Mouse (Mus musculus) inflammation-experienced regulatory T-cells, adult 6 months (primary cell): Measurements from ENCODE around the gene BC029722. TPM values are rescaled to one million over a fixed set of nuclear protein-coding genes. Genes with fewer than 3 reads are reported as not detected.

Source experiments
- ATAC-seq: one replicate; pipeline ENCODE4 v1.8.0; 2017
- polyA plus RNA-seq, 3 experiments: library from polyadenylated mRNA; unstranded; fragments of 100-300 nt; shearing (Covaris generic); gene quantifications; one replicate each; pipeline ENCODE4 v1.2.1; 2017

BC029722 gene
- polyA plus RNA-seq, 3 experiments from 2014 or later, result 12.6 to 16.8 (median 15.9) TPM

DNA sequence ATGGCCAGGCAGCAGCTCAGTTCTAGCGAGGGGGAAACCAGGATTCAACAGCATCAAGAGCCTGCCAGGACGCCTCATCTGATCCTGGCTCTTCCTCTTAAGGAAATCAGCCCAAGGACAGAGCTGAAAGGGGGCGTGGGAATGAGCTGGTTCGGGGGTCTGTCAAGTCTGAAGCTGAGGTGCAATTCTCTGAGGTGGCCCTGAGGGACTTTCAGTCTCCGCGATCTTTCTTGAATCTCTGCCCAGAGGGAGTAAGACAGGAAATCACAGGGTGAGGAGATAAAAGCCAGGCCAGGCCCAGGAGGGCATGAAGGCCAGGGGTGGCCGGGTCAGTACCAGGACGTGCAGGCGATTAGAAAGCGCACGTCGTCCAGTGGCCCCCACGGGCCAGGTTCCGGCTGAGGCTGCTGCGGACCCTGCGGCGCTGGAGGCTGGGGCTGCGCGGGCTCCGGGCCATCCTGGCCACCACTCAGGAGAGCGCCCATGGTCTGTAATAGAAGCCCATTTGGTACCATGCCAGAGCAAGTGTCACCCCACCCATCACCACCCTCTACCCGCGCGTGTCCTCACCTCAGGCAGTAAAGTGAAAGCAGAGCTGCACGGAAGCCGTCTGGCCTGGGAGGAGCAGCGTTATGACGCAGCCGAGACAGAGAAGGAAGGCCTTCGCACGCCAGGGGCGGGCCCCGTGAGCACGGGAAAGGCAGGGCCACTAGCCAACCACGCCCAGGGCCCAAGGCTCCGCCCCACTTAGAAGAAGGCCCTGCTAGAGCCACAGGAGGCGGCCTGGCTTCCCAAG is 432 bp downstream of the BC029722 start:
- ATAC-seq, result peak; percentile 98

DNA sequence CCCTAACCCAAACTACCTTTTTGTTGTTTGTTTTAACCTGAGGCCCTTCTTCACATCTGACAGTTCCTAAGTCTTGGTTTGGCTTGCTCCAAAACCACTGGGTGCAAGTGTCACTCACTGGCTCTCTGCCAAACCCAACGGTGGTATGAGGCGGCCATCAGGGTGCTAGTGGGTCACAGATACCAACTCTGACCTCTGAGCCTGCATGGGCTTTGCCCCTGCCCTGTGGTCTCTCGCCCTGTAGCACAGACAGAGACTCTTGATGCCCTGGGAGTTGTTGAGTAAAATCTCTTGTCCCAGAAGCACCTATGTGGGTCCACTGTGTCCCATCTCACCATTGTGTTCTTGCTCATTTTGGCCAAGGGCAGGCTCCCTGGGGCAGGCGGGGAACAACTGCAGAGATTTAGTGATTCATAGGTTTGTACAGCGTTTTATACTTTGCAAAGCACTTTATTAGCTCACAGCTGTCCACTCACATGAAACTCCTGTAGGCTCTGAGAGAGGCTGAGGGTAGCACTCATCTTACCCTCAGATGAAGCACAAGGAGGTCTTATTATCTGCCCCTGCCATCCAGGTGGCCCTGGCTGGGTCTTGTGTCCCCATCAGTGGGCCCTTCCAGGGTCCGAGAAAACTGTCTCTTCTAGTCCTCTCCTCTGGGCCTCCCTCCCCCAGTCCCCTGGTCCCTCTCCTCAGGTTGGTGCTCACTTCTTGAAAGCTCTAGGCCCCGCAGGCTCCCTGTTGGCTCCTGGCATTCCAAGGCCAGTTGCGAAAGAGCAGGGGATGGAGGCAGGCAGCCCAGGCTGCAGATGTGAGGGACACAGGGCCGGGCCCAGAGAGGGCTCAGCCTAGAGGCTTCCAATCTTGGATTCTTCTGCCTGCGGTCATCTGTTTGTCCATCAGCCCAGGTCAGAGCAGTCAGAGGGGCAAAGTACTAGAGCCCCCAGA is 1.7 kb downstream of the BC029722 start:
- ATAC-seq, result no peak

DNA sequence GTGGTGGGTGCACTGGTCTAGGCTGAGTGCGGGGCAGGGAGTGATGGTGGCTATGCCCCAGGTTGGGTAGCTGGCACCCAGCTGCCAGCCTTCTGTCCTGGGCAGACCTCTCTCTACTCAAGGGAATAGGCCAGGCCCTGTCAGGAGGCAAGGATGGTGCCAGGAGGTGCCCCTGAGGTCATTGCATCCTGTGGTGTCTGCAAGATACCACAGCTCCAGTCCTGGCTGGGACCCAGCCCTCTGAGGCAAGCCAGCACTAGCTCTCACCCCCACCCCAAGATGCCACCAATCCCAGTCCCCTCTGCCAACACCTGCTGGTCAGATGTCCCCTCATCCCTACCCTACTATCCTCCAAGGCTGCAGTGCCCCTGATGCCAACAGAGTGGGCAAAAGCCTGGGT is 3.0 kb downstream of the BC029722 start:
- ATAC-seq, result no peak

DNA sequence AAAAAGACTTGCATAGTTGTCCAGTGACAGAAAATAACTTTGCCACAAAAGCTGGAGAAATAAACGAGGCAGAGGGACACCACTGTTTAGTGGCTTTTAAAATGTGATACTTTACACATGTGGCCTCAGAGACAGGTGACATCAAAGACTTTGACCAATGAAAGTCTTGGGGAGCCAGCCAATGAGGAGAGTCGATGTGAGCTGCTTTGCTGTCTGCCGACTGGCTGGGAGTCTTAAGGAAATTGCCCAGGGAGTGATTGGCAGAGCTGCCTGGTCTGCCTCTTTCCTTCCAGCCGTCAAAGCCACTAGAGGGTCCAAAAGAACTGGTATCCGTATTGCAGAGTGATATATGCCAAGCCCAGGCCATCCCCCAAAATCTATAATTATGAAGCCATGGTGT is 4.4 kb downstream of the BC029722 start:
- ATAC-seq, result no peak

DNA sequence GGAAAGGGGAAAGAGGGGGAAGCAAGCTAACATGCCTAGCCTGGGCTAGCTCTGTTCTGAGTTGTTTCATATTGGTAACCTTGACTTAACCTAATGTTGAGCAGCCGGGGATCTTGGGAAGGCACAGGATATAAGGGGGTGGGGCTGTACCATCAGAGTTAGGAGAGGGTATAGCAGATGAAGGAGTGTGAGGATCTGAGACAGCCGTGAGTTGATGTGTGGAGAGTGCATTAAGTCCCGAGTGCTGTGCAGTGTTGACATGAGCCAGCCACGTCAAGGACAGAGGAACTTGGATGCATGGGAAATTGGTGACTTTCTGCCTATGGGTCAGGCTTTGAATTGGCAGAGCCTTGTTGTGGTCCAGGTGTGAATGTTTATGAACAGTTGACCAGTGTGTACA is 6.6 kb downstream of the BC029722 start:
- ATAC-seq, result no peak

DNA sequence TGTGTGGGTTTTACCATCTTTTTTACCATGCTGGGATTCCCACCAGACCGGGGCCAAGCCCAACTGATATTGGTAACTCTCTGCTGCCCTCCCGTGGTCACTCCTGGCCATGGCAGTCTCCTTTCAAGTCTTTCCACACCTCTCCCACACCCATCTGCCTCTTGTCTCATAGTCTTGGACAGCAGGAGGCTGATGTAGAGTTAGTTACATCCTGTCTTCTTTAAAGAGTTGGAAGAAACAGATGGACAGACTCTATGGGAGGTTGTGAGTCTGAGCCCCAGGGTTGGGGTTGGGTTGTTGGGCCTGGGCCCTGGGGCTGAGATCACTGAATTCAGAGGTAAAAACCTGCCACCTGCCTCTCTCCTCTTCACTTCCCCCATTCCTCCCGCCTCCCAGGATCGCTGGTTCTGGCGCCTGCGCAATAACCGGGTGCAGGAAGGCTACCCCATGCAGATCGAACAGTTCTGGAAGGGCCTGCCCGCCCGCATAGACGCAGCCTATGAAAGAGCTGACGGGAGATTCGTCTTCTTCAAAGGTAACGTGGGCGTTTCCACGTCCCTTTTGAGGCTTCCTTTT is 7.3 kb downstream of the BC029722 start:
- ATAC-seq, result peak; percentile 77

DNA sequence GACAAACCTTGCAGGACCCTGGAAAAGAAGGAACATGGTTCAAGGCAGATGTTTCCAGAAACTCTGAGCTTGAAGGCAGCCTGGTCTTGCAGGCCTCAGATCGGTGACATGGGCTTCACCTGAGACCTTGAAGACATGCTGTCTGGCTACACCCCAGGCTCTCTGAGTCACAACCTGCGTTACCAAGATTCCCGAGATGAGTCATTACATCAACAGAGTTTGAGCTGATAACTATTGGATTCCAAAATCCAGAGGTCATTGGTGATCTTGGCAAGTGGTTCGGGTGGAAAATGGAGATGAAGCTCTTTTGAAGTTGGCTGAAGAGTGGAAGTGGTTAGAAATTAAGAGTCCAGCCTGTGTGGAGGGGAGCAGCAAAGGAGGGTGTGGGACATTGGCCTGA is 9.6 kb downstream of the BC029722 start:
- no peak for ATAC-seq

DNA sequence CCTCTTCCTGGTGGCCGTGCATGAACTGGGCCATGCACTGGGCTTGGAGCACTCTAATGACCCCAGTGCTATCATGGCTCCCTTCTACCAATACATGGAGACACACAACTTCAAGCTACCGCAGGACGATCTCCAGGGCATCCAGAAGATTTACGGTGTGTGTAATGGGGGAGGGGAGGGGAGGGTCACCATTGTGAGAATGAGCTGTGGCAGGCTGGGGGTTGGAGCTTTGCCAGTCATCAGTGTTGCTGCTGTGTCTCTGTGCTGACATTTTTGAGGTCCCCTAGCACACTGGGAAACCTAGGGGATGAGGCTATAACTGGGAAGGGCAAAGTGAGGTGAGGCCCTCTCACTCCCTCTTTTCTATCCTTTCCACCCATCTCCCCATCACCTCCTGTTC is 11.8 kb downstream of the BC029722 start:
- ATAC-seq, result no peak

DNA sequence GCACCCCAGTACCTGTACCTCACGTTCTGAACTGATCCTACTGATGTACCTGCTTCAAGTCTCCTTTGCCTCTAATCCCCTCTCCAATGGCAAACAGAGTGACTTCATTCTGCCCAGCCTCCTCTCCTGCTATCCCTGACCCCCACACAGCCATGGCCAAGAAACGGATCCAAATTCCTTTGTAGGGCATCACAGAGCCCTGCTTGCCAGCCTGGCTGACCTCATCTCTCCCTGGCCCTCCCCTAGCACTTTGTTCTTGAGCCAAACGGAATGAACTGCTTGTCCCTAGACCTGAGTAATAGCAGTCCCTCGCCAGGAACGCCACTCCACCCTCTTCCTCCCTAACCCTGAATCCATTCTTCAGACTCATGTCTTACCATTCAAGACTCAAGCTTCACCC is 12.7 kb downstream of the BC029722 start:
- ATAC-seq, result no peak

DNA sequence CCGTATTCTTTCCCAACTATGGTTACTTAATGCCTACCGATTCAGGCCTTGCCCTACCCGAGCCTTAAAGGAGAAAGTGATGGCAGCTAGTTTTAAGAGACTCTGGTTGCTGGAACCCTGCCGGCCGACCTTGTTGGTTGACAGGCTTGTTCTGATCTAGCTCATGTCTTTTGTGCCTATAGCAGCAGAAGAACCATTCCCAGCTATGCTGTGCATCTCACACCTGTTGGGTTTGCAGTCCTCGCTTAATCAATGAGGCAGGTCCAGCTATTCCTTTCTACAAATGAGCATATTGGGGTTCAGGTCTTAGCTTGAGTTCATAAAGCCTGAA is 13.3 kb downstream of the BC029722 start:
- no peak for ATAC-seq

DNA sequence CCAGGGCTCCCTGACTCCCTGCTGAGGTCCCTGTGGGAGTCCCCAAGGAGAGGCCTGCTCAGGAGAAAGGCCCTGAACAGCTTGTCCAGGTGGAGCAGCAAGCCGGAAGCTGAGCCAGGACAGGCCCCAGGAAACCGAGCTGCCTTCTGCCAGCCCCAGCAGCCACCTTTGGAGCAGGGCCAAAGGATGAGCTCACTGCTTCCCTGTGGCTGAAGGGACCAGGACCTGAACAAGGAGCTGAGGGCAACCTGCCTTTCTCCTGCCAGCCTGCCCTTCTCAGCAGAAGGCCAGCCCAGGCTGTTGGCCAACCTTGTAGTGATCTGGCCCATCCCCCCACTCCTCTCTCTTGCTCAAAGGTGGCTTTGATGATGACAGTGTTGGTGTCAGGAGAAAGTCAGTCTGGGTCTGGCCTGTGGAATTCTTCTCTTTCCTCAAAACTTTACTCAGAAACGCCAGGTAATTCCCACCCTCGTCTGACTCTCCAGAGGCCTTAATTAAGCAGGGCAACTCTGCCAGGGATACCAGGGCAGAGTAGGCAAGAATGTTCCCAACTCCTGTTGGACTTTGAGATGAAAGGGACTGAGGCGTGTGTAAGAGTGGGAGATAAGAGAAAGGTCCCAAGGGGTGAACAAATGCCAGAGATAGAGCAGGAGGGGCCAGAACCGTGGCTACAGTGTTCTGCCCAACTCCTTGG is 13.8 kb downstream of the BC029722 start:
- no peak for ATAC-seq

DNA sequence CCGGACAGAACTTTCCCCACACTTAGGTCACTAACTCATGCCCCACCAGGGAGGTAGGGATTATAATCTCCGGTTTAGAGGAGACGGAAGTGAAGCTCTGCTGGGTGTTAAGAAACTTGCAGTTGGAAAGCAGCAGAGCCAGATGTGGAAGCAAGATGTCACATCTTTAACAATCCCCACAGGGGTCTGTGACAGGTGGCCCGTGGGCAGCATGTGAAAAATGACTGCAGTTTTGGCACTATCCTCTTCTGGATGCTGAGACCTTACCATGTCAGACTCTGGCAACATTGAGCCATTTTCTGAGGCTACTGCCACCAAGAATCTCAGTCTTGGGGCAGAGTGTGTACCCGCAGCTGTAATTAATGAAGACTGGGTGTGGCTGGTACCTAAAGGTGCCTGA is 15.2 kb downstream of the BC029722 start:
- ATAC-seq, result no peak

DNA sequence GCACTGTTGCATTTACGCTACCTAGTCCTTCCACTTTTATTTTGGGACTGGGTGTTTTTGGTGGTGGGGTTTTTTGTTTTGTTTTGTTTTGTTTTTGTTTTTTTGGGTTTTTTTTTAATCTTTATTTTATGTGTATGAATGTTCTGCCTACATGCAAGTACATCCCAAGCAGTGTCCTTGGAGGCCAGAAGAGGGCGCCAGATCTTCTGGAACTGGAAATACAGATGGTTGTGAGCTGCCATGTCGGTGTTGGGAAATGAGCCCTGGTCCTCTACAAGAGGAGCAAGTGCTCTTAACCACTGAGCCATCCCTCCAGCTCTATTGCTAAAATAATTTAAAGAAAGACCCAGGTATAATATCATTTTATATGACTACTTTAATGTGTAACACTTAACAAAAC is 16.5 kb downstream of the BC029722 start:
- ATAC-seq, result no peak

DNA sequence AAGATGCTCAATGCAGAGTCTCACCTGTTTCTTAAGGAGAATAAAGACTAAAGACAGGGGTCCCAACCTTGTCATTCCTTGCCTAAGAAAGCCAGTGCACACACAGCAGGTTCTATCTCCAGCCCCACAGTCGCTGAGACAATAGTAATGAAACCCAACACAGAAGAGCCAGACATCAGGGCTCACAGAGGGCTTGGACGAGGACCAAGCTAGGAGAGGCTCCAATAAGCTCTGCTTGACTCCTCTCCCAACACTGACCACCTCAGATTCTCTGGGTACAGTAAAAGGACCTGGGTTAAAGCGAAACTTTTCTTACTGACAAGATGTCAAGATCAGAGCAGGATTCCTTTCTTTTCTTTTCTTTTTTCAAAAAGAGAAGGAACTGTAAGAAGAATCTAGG is 20.6 kb downstream of the BC029722 start:
- ATAC-seq, result no peak

DNA sequence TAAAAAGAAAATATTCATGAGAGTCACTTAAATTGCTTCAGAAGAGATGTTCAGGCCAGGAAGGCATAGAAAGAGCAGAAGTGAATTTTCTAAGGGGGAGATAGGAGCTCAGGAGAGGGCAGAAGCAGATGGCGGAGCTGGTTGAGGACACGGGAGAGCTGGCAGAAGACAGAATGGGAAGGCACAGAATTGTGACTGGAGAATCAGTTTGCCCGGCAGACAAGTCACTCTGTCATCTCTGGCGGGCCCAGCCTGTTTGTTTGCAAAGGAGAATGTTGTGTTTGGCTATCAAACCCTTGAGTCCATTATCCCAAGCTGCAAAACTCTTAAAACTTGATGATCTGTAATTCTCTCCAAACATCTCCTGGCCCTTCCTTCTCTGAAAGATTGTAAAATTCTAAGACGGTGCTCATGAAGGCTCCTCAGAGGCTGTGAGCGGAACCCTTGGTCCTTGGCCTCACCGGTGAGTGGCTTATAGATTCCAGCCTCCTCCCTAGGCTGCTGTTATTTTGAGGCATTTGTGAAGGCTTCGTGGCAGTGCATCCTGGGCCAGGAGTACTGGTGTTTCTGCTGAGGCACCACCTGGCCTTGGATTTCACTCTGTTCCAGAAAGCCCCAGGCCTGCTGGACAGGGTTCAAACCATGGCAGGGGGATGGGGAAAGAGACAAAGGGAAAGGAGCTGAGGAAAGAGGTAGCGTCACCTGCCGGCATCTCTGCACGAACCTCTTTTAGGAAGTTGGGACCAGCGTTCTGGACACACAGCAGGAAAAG is 24.4 kb downstream of the BC029722 start:
- no peak for ATAC-seq

DNA sequence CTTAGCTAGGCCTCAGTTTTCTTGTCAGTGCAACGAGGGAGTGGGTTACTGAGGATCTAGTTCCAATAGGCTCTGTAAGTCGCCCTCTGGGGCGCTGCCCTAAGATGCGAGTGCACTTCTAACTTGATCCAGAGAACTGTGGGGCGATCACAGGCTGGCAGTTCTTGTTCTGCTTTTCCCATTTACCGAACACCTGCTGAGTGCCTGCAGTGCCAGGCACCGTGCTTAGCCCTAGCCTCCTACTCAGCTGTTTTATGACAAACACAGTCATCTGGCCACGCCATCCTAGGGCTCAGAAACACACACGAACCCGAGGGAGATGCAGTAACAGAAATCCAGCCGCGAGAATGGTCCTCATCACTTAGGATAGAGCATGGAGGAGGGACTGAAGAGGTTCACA is 26.3 kb downstream of the BC029722 start:
- no peak for ATAC-seq

DNA sequence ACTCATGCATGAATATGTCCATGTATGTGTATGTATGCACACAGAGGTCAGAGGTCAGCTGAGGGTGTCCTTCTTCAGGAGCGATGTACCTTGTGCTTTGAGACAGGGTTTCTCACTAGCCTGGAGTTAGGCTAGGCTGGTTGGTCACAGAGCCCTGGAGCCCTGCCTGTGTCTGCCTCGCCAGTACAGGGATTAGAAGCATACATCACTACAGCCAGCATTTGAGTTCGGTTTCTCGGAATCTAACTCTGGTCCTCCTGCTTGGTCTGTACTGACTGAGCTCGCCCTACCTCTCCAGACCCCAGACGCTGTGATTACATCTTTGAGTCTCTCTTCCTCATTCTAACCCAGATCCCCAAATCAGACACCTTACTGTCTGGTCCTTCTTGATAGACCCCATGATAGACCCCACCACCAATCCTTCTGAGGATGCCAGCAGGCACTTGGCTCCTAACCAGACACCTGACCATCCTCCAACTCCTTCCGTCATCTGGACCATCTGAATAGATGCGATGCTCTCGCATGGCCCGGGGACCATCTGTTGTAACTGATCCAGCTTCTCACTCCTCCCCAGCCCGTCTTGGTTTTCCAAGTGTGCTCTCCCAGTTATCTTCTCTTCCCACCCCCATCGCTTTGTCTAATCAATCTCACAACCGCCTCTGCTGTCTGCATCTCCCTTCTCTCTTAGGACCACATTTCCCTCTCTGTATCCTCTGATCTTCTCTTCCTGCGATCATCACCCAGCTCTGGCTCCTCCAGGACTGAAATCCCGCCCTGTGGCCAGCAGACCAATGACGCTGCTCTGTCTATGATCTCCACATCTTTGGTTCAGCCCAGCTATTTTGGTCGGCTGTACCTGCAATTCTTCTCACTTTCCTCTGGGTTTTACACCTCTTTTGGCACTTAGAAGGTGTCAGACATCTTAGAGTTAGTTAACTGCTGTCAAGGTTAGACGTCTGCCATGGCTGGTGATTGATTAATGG is 31.0 kb downstream of the BC029722 start:
- no peak for ATAC-seq

DNA sequence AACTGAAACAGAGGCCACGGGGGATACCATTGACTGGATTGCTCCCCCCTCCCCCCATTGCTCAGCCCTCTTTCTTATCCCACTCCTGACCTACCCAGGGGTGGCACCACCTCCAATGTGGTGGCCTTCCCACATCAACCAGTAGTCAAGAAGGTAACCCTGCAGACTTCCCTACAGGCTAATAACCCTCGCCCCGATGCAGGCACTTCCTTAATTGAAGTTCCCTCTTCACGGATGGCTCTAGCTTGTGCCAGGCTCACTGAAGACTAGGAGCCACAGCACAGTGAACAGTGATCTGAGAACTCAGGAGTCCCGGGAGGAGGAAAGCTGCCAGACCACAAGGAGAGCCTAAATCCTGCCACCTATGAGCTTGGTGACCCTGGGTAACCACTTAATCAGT is 32.3 kb downstream of the BC029722 start:
- no peak for ATAC-seq

DNA sequence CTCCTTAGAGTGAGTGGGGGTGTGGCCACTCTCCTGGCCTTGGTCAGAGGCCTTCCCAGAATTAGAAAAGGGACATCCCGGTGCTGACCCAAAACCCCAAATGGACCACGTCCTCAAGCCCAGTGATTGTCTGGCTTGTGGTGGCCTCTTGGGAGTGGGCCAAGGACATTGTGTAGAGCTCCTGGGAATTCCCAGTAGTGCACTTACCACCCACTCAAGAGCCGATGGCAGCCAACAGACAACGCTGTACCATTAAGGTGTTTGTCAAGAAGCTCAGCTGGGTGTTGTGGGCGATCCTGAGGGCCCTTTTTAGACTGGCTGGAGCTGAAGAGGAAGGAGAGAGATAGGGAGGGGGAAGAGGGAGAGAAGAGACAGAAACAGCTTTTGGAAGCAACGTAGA is 34.7 kb downstream of the BC029722 start:
- ATAC-seq, result no peak

DNA sequence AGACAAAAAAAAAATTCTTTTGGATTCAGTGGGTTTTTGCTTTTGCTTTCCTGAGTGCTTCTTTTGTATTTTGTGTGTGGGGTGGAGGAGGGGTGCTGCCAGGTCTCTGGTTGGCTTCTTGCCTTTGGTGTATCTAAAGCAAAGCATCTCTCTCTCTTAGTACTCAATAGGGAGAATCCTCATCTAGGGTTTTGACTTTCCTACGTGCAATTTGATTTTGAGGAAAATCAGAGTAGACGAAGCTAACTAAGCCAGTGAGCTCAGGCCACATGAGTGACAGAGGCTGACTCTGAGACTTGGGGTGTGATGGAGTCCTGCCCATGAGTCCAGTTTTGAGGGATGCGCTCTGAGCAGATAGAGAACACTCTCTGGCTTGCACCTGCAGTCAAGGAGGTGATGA is 39.7 kb downstream of the BC029722 start:
- no peak for ATAC-seq

DNA sequence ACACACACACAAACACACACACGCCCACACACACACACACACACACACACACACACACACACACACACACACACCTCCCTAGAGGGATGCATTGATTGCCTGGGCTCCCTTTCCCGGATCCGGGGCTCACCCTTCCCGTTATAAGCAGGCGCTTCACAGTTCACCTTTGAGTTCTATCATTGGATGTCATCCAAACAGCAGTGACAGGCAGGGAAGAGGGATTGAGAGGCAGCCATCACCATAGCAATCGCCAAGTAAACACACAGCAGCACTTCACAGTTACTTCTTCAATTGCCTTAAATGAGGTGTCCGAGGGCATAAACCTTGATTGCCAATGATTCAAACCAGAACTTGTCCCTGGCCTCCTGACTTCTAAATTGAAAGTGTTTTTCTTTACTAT is 40.2 kb downstream of the BC029722 start:
- no peak for ATAC-seq
